Mouse (Mus musculus): ENCODE results near the gene Kcnf1. TPM values are rescaled to one million over a fixed set of nuclear protein-coding genes. Genes with fewer than 3 reads are reported as not detected.

Kcnf1 gene
- total and polyA plus RNA-seq, 3 experiments: not detected

DNA sequence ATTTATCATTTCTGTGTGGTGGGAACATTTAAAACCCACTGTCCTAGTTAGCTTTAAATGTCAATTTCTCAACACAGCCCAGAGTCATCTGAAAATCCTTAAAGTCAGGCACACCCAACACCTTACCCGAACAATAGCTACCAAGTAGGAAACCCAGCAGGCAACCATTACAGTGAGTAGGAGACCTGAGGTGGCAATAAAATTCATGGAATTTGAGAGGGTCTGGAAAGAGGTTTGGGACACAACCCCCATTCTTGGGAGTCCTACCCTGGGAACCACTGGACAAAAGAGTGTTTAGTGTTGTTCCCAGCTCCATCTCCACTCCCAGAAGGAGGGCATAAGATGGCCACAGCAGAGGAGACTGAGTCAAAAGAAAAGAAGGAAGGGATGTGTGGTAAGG, 16.6 kb upstream of the Kcnf1 start:
- no peaks in the 10 kb centered on the region for H3K4me1 ChIP-seq (ENCODE audit: control insufficient read depth in 1 of 2, insufficient read depth in 2 of 2)
- no peaks in the 10 kb centered on the region for H3K36me3 ChIP-seq (replicated peaks in 1 of 2; ENCODE audit: control insufficient read depth in 1 of 2, insufficient read depth in 1 of 2, low read length in 1 of 2)
- H3K9me3 ChIP-seq (replicated peaks; ENCODE audit: low read length): peaks cover 3% of the 10 kb centered on the region
- H3K4me3 ChIP-seq (replicated peaks in 1 of 3; ENCODE audit: low read depth in 2 of 3, low read length in 2 of 3, poor library complexity in 1 of 3): no peak overlapping the region
- H3K4me2 ChIP-seq (ENCODE audit: insufficient read depth, low read depth, poor library complexity, severe bottlenecking): no peak overlapping the region
- H3K27me3 ChIP-seq (replicated peaks): no peaks in the 10 kb centered on the region
- no peak overlapping the region for H3K9ac ChIP-seq (ENCODE audit: insufficient read depth, low read depth)
- dilution Hi-C loops (cut with MboI; ENCODE audit: extremely low pct_ligation_motif_present, extremely low pct_unique_long_range_greater_than_20kb, low sequenced_read_pairs) (no loop called here), in situ Hi-C loops (cut with MboI; ENCODE audit: low pct_ligation_motif_present, low pct_unique_long_range_greater_than_20kb, low sequenced_read_pairs) (no loop called here)
- TF ChIP-seq BHLHE40 (IDR thresholded peaks at IDR 0.05; ENCODE audit: low read depth, low read length): no peak
- H3K27ac ChIP-seq (ENCODE audit: insufficient read depth, low read depth): no peak overlapping the region
- H3K79me2 ChIP-seq (replicated peaks; ENCODE audit: control insufficient read depth, extremely low read depth, insufficient read depth, poor library complexity, severe bottlenecking): no peaks in the 10 kb centered on the region
- no peak for DNase-seq (ENCODE audit: extremely low read depth)

GRCm38 (mm10) chr12:17192887-17193286, 16.2 kb upstream of the Kcnf1 start:
- H3K79me2 ChIP-seq (replicated peaks; ENCODE audit: control insufficient read depth, extremely low read depth, insufficient read depth, poor library complexity, severe bottlenecking): no peaks in the 10 kb centered on the region
- peaks cover 3% of the 10 kb centered on the region for H3K9me3 ChIP-seq (replicated peaks; ENCODE audit: low read length)
- dilution Hi-C loops (cut with MboI; ENCODE audit: extremely low pct_ligation_motif_present, extremely low pct_unique_long_range_greater_than_20kb, low sequenced_read_pairs) (no loop called here), in situ Hi-C loops (cut with MboI; ENCODE audit: low pct_ligation_motif_present, low pct_unique_long_range_greater_than_20kb, low sequenced_read_pairs) (no loop called here)
- H3K27me3 ChIP-seq (replicated peaks): no peaks in the 10 kb centered on the region
- H3K36me3 ChIP-seq (replicated peaks in 1 of 2; ENCODE audit: control insufficient read depth in 1 of 2, insufficient read depth in 1 of 2, low read length in 1 of 2): no peaks in the 10 kb centered on the region
- H3K9ac ChIP-seq (ENCODE audit: insufficient read depth, low read depth): no peak overlapping the region
- TF ChIP-seq MAFK (IDR thresholded peaks at IDR 0.05; ENCODE audit: insufficient replicate concordance, low read length) (no peak), NELFE (IDR thresholded peaks at IDR 0.05; ENCODE audit: low read depth, low read length) (no peak), POLR2A (IDR thresholded peaks at IDR 0.05; ENCODE audit: low read depth, low read length) (no peak), SIN3A (IDR thresholded peaks at IDR 0.05; ENCODE audit: low read length) (no peak), SMC3 (IDR thresholded peaks at IDR 0.05; ENCODE audit: low read depth, low read length) (no peak), ZKSCAN1 (IDR thresholded peaks at IDR 0.05; ENCODE audit: borderline replicate concordance, low read depth, low read length) (no peak), EP300 (IDR thresholded peaks at IDR 0.05; ENCODE audit: low read length) (no peak), JUND (conservative IDR thresholded peaks at IDR 0.05; ENCODE audit: low read depth, low read length) (no peak), HCFC1 (IDR thresholded peaks at IDR 0.05; ENCODE audit: low read depth, low read length) (no peak), ETS1 (conservative IDR thresholded peaks at IDR 0.05; ENCODE audit: low read depth, low read length) (no peak), E2F4 (IDR thresholded peaks at IDR 0.05; ENCODE audit: insufficient replicate concordance, low read depth, low read length) (no peak), MAX (IDR thresholded peaks at IDR 0.05; ENCODE audit: low read length) (no peak), MEF2A (IDR thresholded peaks at IDR 0.05; ENCODE audit: borderline replicate concordance, low read depth, low read length) (no peak), CTCF (conservative IDR thresholded peaks at IDR 0.05 in 1 of 2, IDR thresholded peaks at IDR 0.05 in 1 of 2; ENCODE audit: low read depth in 2 of 2, low read length in 2 of 2) (no peak), MXI1 (IDR thresholded peaks at IDR 0.05; ENCODE audit: low read depth, low read length) (no peak), MYC (IDR thresholded peaks at IDR 0.05; ENCODE audit: low read depth, low read length) (no peak), USF1 (IDR thresholded peaks at IDR 0.05; ENCODE audit: low read depth, low read length) (no peak)
- DNase-seq (ENCODE audit: extremely low read depth): no peak
- H3K4me1 ChIP-seq (ENCODE audit: control insufficient read depth in 1 of 2, insufficient read depth in 2 of 2): no peaks in the 10 kb centered on the region
- H3K4me3 ChIP-seq (replicated peaks in 1 of 3; ENCODE audit: low read depth in 2 of 3, low read length in 2 of 3, poor library complexity in 1 of 3): no peak overlapping the region
- H3K27ac ChIP-seq (ENCODE audit: insufficient read depth, low read depth): no peak overlapping the region
- no peak overlapping the region for H3K4me2 ChIP-seq (ENCODE audit: insufficient read depth, low read depth, poor library complexity, severe bottlenecking)

Data from CH12.LX (cell line).